Mouse (Mus musculus) neural tube, embryonic 14.5 days (tissue): ENCODE measurements around the gene Pard6a. TPM values are rescaled to one million over a fixed set of nuclear protein-coding genes. Genes with fewer than 3 reads are reported as not detected.

Source experiments
- ATAC-seq: fragments of 200-750 bp; cut with Nextera tagmentation; 2 replicates; pipeline ENCODE4 v1.8.0; 2017; ENCODE audit warnings: low read depth, mild to moderate bottlenecking, moderate TSS enrichment, moderate library complexity
- H3K27ac ChIP-seq: fragments of 300-500 bp; sonication (generic); 2 replicates; pipeline ENCODE4 v1.5.1; 2014; ENCODE audit warnings: low read depth, mild to moderate bottlenecking, control low read depth, low read length, moderate library complexity, mixed read lengths
- H3K27me3 ChIP-seq: fragments of 300-500 bp; sonication (generic); 2 replicates; pipeline ENCODE4 v1.6.1; 2014; ENCODE audit warnings: low read length; ENCODE audit not compliant: control insufficient read depth, insufficient read depth
- H3K36me3 ChIP-seq: fragments of 300-500 bp; sonication (generic); 2 replicates; pipeline ENCODE4 v1.6.1; 2014; ENCODE audit warnings: low read length, mixed read lengths; ENCODE audit not compliant: control insufficient read depth, insufficient read depth
- H3K4me1 ChIP-seq: fragments of 300-500 bp; sonication (generic); 2 replicates; pipeline ENCODE4 v1.6.1; 2014; ENCODE audit warnings: low read length; ENCODE audit not compliant: control insufficient read depth, insufficient read depth
- H3K4me2 ChIP-seq: fragments of 300-500 bp; sonication (generic); 2 replicates; pipeline ENCODE4 v1.6.1; 2014; ENCODE audit warnings: mild to moderate bottlenecking, low read depth, low read length, control low read depth
- H3K4me3 ChIP-seq: fragments of 300-500 bp; sonication (generic); 2 replicates; pipeline ENCODE4 v1.5.1; 2014; ENCODE audit warnings: low read depth, low read length, control low read depth, mixed read lengths
- H3K9ac ChIP-seq: fragments of 300-500 bp; sonication (generic); replicated peaks from 2 replicates; pipeline ENCODE4 v1.6.1; 2014; ENCODE audit warnings: low read depth, mild to moderate bottlenecking, control low read depth, low read length, mixed read lengths
- H3K9me3 ChIP-seq: fragments of 300-500 bp; sonication (generic); 2 replicates; pipeline ENCODE4 v1.6.1; 2016; ENCODE audit warnings: low read length; ENCODE audit not compliant: control insufficient read depth
- WGBS: fragments of 180-500 bp; shearing (Covaris S2); extraction: QIAGEN DNeasy Blood & Tissue Kit; methylation state at CpG from one replicate; pipeline ENCODE4 v1.1.7; 2014; 5-methylcytosine and 5-hydroxymethylcytosine counted together
- polyA plus RNA-seq: library from polyadenylated mRNA; unstranded; fragments of >200 nt; fragmentation: Nextera tagmentation; extraction: Ambion mirVana; gene quantifications from 2 replicates; pipeline ENCODE4 v1.2.1, GENCODE M21; 2014

The Pard6a gene
- polyA plus RNA-seq, 1 experiment from 2014 or later: 60.6 TPM

DNA sequence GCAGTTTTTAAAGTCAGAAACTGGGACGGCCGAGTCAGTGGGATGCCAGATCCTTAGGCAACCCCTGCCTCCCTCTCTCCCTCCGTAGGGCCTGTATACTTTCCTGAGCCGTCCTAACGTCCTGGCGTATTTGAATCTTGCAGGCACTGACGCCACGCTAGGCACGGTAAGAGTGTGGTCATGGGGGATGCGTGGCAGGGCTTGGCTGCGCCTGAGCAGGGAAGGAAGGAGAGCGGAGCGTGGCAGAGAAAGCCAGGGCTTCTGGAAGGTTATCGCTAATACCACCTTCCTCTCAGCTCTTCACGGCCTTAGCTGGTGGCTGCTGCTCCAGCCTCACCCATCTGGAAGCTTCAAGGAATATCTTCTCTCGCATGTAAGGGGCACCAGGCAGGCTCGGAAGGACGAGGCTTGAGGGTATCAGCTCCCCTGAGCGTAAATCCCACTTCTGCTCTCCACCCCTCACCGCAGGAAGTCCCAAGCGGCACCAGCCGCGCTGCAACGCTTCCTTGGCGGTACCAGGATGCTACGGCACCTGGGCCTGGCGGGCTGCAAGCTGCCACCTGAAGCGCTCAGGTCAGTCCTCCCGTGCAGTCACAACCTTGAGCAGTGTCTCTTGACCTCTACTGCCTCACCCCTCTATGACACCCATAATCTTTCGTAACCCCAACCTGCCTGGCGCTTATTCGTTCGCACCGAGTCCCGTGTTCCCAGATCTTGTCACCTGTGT, 11.5 kb upstream of the Pard6a start:
- H3K4me1 ChIP-seq: peaks cover 3% of the 10 kb centered on the region; the same call in 1 of the 2 replicates
- H3K36me3 ChIP-seq: no peaks in the 10 kb centered on the region
- ATAC-seq: no peak
- H3K27me3 ChIP-seq: no peaks in the 10 kb centered on the region
- H3K9me3 ChIP-seq: no peaks in the 10 kb centered on the region
- H3K4me3 ChIP-seq: no peak overlapping the region
- no peak overlapping the region for H3K4me2 ChIP-seq
- 66% methylated on average over 35 of the region's 35 CpGs for WGBS
- no peak overlapping the region for H3K27ac ChIP-seq
- no peak overlapping the region for H3K9ac ChIP-seq

- WGBS: 91% methylated on average over 9 of the region's 9 CpGs
- no peaks in the 10 kb centered on the region for H3K9me3 ChIP-seq
- no peak overlapping the region for H3K27ac ChIP-seq
- no peak overlapping the region for H3K4me3 ChIP-seq
- no peaks in the 10 kb centered on the region for H3K27me3 ChIP-seq
- H3K4me2 ChIP-seq: no peak overlapping the region
- no peak for ATAC-seq
- H3K4me1 ChIP-seq: peaks cover 9% of the 10 kb centered on the region
- no peak overlapping the region for H3K9ac ChIP-seq
- no peaks in the 10 kb centered on the region for H3K36me3 ChIP-seq
Observed at GRCm38 (mm10) chr8:105689983-105690360, 11.0 kb upstream of the Pard6a start.

GRCm38 (mm10) chr8:105690978-105691377, 10.0 kb upstream of the Pard6a start:
- 88% methylated on average over 14 of the region's 14 CpGs for WGBS

GRCm38 (mm10) chr8:105692449-105693182, 8.3 kb upstream of the Pard6a start:
- no peak overlapping the region for H3K27ac ChIP-seq
- no peak overlapping the region for H3K4me3 ChIP-seq
- ATAC-seq: no peak
- 92% methylated on average over 11 of the region's 11 CpGs for WGBS
- H3K4me2 ChIP-seq: no peak overlapping the region
- H3K9ac ChIP-seq: no peak overlapping the region
- no peaks in the 10 kb centered on the region for H3K9me3 ChIP-seq
- peaks cover 16% of the 10 kb centered on the region for H3K4me1 ChIP-seq
- H3K27me3 ChIP-seq: no peaks in the 10 kb centered on the region
- peaks cover 12% of the 10 kb centered on the region for H3K36me3 ChIP-seq

More at GRCm38 (mm10) chr8:105690978-105691377, 10.0 kb upstream of the Pard6a start:
- Histone ChIP-seq H3K9ac (no peak overlapping the region), H3K4me3 (no peak overlapping the region), H3K4me2 (no peak overlapping the region), H3K36me3 (no peaks in the 10 kb centered on the region), H3K27ac (no peak overlapping the region), H3K9me3 (no peaks in the 10 kb centered on the region), H3K27me3 (no peaks in the 10 kb centered on the region), H3K4me1 (peaks cover 16% of the 10 kb centered on the region)
- ATAC-seq: no peak

- Histone ChIP-seq H3K27ac (peak overlapping the region; percentile 80), H3K4me2 (peak overlapping the region; percentile 64), H3K36me3 (peaks cover 22% of the 10 kb centered on the region), H3K27me3 (no peaks in the 10 kb centered on the region), H3K9me3 (no peaks in the 10 kb centered on the region), H3K4me1 (peaks cover 16% of the 10 kb centered on the region), H3K9ac (peak overlapping the region; percentile 62), H3K4me3 (peak overlapping the region; percentile 49)
- ATAC-seq: peak; percentile 81
- 4% methylated on average over 18 of the region's 30 CpGs for WGBS
Observed at GRCm38 (mm10) chr8:105693648-105694047, 7.3 kb upstream of the Pard6a start.

DNA sequence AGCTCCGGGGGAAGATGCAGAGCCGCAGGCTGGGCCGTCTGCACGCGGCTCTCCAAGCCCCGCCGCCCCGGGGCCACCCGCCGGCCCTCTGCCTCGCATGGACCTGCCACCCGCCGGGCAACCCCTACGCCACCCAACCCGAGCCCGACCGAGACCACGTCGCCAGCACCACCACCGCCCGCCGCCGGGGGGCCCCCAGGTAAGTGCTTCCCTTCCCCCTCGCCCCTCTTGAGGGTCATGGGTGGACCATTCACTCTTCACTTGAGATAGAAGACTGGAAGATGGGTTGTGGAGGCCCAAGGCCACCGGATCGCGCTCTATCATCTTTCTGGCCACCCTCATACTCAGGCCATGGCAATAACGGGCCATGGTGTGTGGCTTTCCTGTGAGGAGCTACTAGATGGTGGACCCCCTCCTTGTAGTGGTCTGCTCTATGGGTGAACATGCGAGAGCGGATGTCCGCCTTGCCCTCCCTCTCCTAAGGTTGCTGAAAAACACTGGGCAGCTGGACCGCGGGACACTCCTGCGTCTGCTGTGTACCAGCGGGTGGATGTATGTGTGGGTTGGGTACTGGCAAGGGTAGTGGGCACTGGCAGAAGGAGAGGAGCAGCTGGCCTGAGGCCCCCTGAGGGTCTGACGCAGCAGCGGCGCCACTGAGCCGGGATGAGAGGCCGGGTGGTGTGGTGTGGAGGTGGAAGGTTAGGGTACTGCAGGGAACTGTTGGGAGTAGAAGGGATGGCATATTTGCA, 6.7 kb upstream of the Pard6a start:
- Histone ChIP-seq H3K27me3 (no peaks in the 10 kb centered on the region), H3K4me1 (peaks cover 16% of the 10 kb centered on the region), H3K36me3 (peaks cover 24% of the 10 kb centered on the region), H3K9me3 (no peaks in the 10 kb centered on the region), H3K9ac (peak overlapping the region; percentile 62), H3K4me2 (peak overlapping the region; percentile 64), H3K27ac (peak overlapping the region; percentile 80), H3K4me3 (peak overlapping the region; percentile 49)
- 7% methylated on average over 38 of the region's 40 CpGs for WGBS
- ATAC-seq: peak; percentile 72

GRCm38 (mm10) chr8:105695080-105695780, 5.7 kb upstream of the Pard6a start:
- H3K9ac ChIP-seq: peak overlapping the region; percentile 62; the same call in 1 of the 2 replicates
- no peak for ATAC-seq
- peaks cover 21% of the 10 kb centered on the region for H3K4me1 ChIP-seq
- H3K27ac ChIP-seq: peak overlapping the region; percentile 80
- H3K4me2 ChIP-seq: peak overlapping the region; percentile 64
- H3K9me3 ChIP-seq: no peaks in the 10 kb centered on the region
- peaks cover 24% of the 10 kb centered on the region for H3K36me3 ChIP-seq
- 83% methylated on average over 30 of the region's 30 CpGs for WGBS
- peak overlapping the region; percentile 49 for H3K4me3 ChIP-seq
- no peaks in the 10 kb centered on the region for H3K27me3 ChIP-seq

- Histone ChIP-seq H3K4me2 (no peak overlapping the region), H3K9me3 (no peaks in the 10 kb centered on the region), H3K27ac (no peak overlapping the region), H3K27me3 (no peaks in the 10 kb centered on the region), H3K36me3 (peaks cover 24% of the 10 kb centered on the region), H3K4me3 (no peak overlapping the region), H3K4me1 (peaks cover 31% of the 10 kb centered on the region), H3K9ac (no peak overlapping the region)
- WGBS: 91% methylated on average over 17 of the region's 17 CpGs
- ATAC-seq: no peak
Observed at GRCm38 (mm10) chr8:105697196-105697780, 3.7 kb upstream of the Pard6a start.
